Mouse (Mus musculus): ENCODE results near the gene Cox11. TPM values are rescaled to one million over a fixed set of nuclear protein-coding genes. Genes with fewer than 3 reads are reported as not detected.

Gene Cox11
- polyA plus RNA-seq, 1 experiment from 2014 or later: 27.1 TPM

DNA sequence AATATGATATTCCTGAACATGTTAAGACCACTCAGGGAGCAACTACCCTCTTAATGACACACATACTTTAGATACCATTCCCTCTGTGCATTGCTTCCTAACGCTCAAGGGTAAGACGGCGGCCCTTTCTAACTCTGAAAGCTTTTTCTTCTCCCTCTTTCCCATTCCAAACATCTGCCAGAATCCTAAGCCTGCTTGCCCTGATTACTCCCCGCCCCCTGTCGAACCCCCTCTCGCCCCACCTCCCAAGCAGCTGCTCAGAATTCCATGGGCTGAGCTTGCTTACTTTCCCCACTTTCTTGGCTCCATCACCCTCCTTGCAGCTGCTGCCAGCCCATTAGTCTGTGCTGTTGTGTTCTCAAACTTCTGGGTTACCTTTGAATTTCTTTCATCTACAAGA lies 27.2 kb downstream of the Cox11 start:
- H3K4me1 ChIP-seq (replicated peaks): peaks cover 73% of the 10 kb centered on the region

DNA sequence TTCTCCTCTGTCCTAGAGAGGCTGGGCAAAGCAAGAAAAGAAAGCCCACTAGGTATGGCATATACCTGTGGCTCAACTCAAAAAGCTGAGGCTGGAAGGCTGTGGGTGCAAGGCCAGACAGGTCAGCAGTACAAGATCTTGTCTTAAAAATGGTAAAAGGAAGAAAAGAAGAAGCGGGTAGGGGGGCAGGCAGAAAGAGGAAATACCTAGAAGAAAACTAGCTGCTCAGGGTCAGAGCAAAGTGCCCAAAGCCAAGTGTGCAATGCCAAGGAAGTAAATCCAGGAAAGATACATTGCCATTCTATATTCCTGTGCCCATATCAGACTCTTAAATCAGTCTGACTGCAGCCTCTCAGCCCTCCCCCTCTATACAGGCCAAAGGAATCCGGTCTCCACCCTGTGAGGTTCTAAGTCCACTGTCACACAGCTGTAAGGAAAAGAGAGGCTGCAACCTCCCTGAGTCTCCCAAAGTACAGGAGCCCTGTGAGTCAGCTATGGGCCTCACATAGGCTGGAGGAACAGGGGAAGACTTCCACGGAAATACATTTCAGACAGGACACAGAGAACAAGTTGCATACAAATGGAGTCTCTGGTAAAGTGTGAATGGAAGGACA lies 28.3 kb downstream of the Cox11 start:
- Histone ChIP-seq H3K4me2 (peak overlapping the region; percentile 72), H3K4me1 (replicated peaks) (peaks cover 72% of the 10 kb centered on the region), H3K4me3 (replicated peaks) (peak overlapping the region; percentile 31; the same call in 1 of the 2 replicates), H3K27ac (peak overlapping the region; percentile 99), H3K27me3 (no peaks in the 10 kb centered on the region), H3K36me3 (peaks cover 43% of the 10 kb centered on the region), H3K9me3 (replicated peaks) (no peaks in the 10 kb centered on the region), H3K9ac (peak overlapping the region; percentile 74)
- 27% methylated on average over 3 of the region's 3 CpGs for WGBS (ENCODE audit: insufficient replicate concordance)
- no peak for DNase-seq
- peak; percentile 63 for ATAC-seq (ENCODE audit: low read depth)

More for the DNA sequence above, 27.2 kb downstream of the Cox11 start:
- H3K4me2 ChIP-seq: peak overlapping the region; percentile 72
- DNase-seq (no peak), ATAC-seq (ENCODE audit: low read depth) (no peak)
- H3K9ac ChIP-seq: peak overlapping the region; percentile 74
- no peaks in the 10 kb centered on the region for H3K9me3 ChIP-seq (replicated peaks)
- 50% methylated on average over 6 of the region's 6 CpGs for WGBS (ENCODE audit: insufficient replicate concordance)
- peak overlapping the region; percentile 99 for H3K27ac ChIP-seq
- no peaks in the 10 kb centered on the region for H3K27me3 ChIP-seq
- H3K4me3 ChIP-seq (replicated peaks): 0 out of 2 replicates have a peak overlapping the region, but pooled peaks have one; percentile 35
- peaks cover 49% of the 10 kb centered on the region for H3K36me3 ChIP-seq

- H3K36me3 ChIP-seq: peaks cover 40% of the 10 kb centered on the region
- peaks cover 65% of the 10 kb centered on the region for H3K4me1 ChIP-seq (replicated peaks)
- ATAC-seq (ENCODE audit: low read depth) (peak; percentile 78), DNase-seq (no peak)
- H3K4me3 ChIP-seq (replicated peaks): peak overlapping the region; percentile 31; the same call in 1 of the 2 replicates
- peak overlapping the region; percentile 74 for H3K9ac ChIP-seq
- 20% methylated on average over 4 of the region's 4 CpGs for WGBS (ENCODE audit: insufficient replicate concordance)
- H3K27ac ChIP-seq: peak overlapping the region; percentile 99
- peak overlapping the region; percentile 72 for H3K4me2 ChIP-seq
- no peaks in the 10 kb centered on the region for H3K9me3 ChIP-seq (replicated peaks)
- H3K27me3 ChIP-seq: no peaks in the 10 kb centered on the region
Observed at GRCm38 (mm10) chr11:90666916-90667315, 28.9 kb downstream of the Cox11 start.

- Histone ChIP-seq H3K9ac (no peak overlapping the region), H3K4me2 (no peak overlapping the region), H3K9me3 (replicated peaks) (no peaks in the 10 kb centered on the region), H3K27ac (peak overlapping the region; percentile 77), H3K4me1 (replicated peaks) (peaks cover 62% of the 10 kb centered on the region), H3K27me3 (no peaks in the 10 kb centered on the region), H3K4me3 (replicated peaks) (no peak overlapping the region), H3K36me3 (peaks cover 39% of the 10 kb centered on the region)
- DNase-seq (no peak), ATAC-seq (ENCODE audit: low read depth) (no peak)
- WGBS (ENCODE audit: insufficient replicate concordance): 83% methylated on average over 6 of the region's 6 CpGs
Observed at GRCm38 (mm10) chr11:90667325-90667724, 29.4 kb downstream of the Cox11 start.

- peak overlapping the region; percentile 71 for H3K4me2 ChIP-seq
Observed at GRCm38 (mm10) chr11:90675479-90676110, 37.6 kb downstream of the Cox11 start.

GRCm38 (mm10) chr11:90677027-90677426 lies 39.1 kb downstream of the Cox11 start:
- ATAC-seq (ENCODE audit: low read depth): no peak
- Histone ChIP-seq H3K9me3 (replicated peaks) (no peaks in the 10 kb centered on the region), H3K4me3 (replicated peaks) (peak overlapping the region; percentile 68), H3K27ac (peak overlapping the region; percentile 95), H3K36me3 (peaks cover 78% of the 10 kb centered on the region), H3K27me3 (no peaks in the 10 kb centered on the region), H3K9ac (peak overlapping the region; percentile 85), H3K4me1 (replicated peaks) (peaks cover 68% of the 10 kb centered on the region), H3K4me2 (peak overlapping the region; percentile 71)
- DNase-seq: no peak
- 82% methylated on average over 7 of the region's 7 CpGs for WGBS (ENCODE audit: insufficient replicate concordance)

More at GRCm38 (mm10) chr11:90675479-90676110, 37.6 kb downstream of the Cox11 start:
- 17% methylated on average over 5 of the region's 5 CpGs for WGBS (ENCODE audit: insufficient replicate concordance)
- peak; percentile 71 for DNase-seq
- no peaks in the 10 kb centered on the region for H3K27me3 ChIP-seq
- H3K9me3 ChIP-seq (replicated peaks): no peaks in the 10 kb centered on the region
- peaks cover 74% of the 10 kb centered on the region for H3K36me3 ChIP-seq
- peak overlapping the region; percentile 68 for H3K4me3 ChIP-seq (replicated peaks)
- H3K4me1 ChIP-seq (replicated peaks): peaks cover 66% of the 10 kb centered on the region
- peak overlapping the region; percentile 85 for H3K9ac ChIP-seq
- H3K27ac ChIP-seq: peak overlapping the region; percentile 95
- ATAC-seq (ENCODE audit: low read depth): peak; percentile 98

GRCm38 (mm10) chr11:90677771-90678288 lies 39.9 kb downstream of the Cox11 start:
- peak overlapping the region; percentile 68 for H3K4me3 ChIP-seq (replicated peaks)
- no peak for ATAC-seq (ENCODE audit: low read depth)
- DNase-seq: no peak
- H3K27me3 ChIP-seq: no peaks in the 10 kb centered on the region
- H3K9me3 ChIP-seq (replicated peaks): no peaks in the 10 kb centered on the region
- H3K36me3 ChIP-seq: peaks cover 79% of the 10 kb centered on the region
- peak overlapping the region; percentile 95 for H3K27ac ChIP-seq
- H3K4me1 ChIP-seq (replicated peaks): peaks cover 66% of the 10 kb centered on the region
- H3K9ac ChIP-seq: peak overlapping the region; percentile 85
- peak overlapping the region; percentile 71 for H3K4me2 ChIP-seq
- 55% methylated on average over 8 of the region's 8 CpGs for WGBS (ENCODE audit: insufficient replicate concordance)

DNA sequence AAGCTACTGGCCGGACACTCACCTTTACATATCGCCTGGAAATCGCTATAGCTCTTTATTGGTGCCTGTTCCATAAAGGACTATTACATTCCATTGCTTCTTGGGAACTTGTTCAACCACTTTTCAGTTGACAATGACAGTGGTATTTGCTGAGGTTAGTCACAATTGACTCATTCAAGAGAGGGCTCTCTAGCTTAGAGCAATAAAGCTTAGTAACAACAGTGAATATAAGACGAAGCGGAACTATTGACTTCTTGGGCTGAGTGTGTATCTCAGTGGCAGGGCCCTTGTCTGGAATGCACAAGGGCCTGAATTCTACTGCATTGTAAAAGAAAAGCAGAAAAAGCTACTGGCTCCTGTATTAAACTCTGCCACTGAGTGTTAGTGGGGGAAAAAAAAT lies 40.6 kb downstream of the Cox11 start:
- Histone ChIP-seq H3K27me3 (no peaks in the 10 kb centered on the region), H3K9ac (peak overlapping the region; percentile 85; the same call in 1 of the 2 replicates), H3K4me1 (replicated peaks) (peaks cover 61% of the 10 kb centered on the region), H3K36me3 (peaks cover 79% of the 10 kb centered on the region), H3K27ac (peak overlapping the region; percentile 95), H3K4me2 (peak overlapping the region; percentile 71), H3K4me3 (replicated peaks) (peak overlapping the region; percentile 68), H3K9me3 (replicated peaks) (no peaks in the 10 kb centered on the region)
- DNase-seq: no peak
- WGBS (ENCODE audit: insufficient replicate concordance): 90% methylated on average over 5 of the region's 5 CpGs
- no peak for ATAC-seq (ENCODE audit: low read depth)

GRCm38 (mm10) chr11:90681171-90681570 lies 43.2 kb downstream of the Cox11 start:
- H3K4me2 ChIP-seq: no peak overlapping the region
- no peaks in the 10 kb centered on the region for H3K9me3 ChIP-seq (replicated peaks)
- no peak overlapping the region for H3K27ac ChIP-seq
- ATAC-seq (ENCODE audit: low read depth): no peak
- H3K9ac ChIP-seq: no peak overlapping the region
- no peak overlapping the region for H3K4me3 ChIP-seq (replicated peaks)
- H3K27me3 ChIP-seq: no peaks in the 10 kb centered on the region
- H3K36me3 ChIP-seq: peaks cover 76% of the 10 kb centered on the region
- H3K4me1 ChIP-seq (replicated peaks): peaks cover 60% of the 10 kb centered on the region
- no peak for DNase-seq

GRCm38 (mm10) chr11:90684765-90685164 lies 46.8 kb downstream of the Cox11 start:
- Histone ChIP-seq H3K4me3 (replicated peaks) (no peak overlapping the region), H3K4me2 (peak overlapping the region; percentile 93), H3K4me1 (replicated peaks) (peaks cover 46% of the 10 kb centered on the region), H3K36me3 (peaks cover 49% of the 10 kb centered on the region), H3K27ac (peak overlapping the region; percentile 86; the same call in 1 of the 2 replicates), H3K27me3 (peaks cover 3% of the 10 kb centered on the region; the same call in 1 of the 2 replicates), H3K9ac (peak overlapping the region; percentile 92; the same call in 1 of the 2 replicates), H3K9me3 (replicated peaks) (no peaks in the 10 kb centered on the region)
- 49% methylated on average over 6 of the region's 6 CpGs for WGBS (ENCODE audit: insufficient replicate concordance)
- DNase-seq: no peak
- ATAC-seq (ENCODE audit: low read depth): no peak

GRCm38 (mm10) chr11:90685196-90685595 lies 47.2 kb downstream of the Cox11 start:
- Histone ChIP-seq H3K27ac (peak overlapping the region; percentile 86; the same call in 1 of the 2 replicates), H3K27me3 (peaks cover 3% of the 10 kb centered on the region; the same call in 1 of the 2 replicates), H3K4me1 (replicated peaks) (peaks cover 45% of the 10 kb centered on the region), H3K9ac (peak overlapping the region; percentile 92), H3K9me3 (replicated peaks) (no peaks in the 10 kb centered on the region), H3K36me3 (peaks cover 45% of the 10 kb centered on the region), H3K4me3 (replicated peaks) (peak overlapping the region; percentile 88), H3K4me2 (peak overlapping the region; percentile 93)
- DNase-seq (no peak), ATAC-seq (ENCODE audit: low read depth) (no peak)
- 72% methylated on average over 6 of the region's 6 CpGs for WGBS (ENCODE audit: insufficient replicate concordance)
